Mouse (Mus musculus): ENCODE data around the gene Grn.

- peak; percentile 95 for TF ChIP-seq CTCF (IDR thresholded peaks at IDR 0.05)
- TF ChIP-seq EP300 (IDR thresholded peaks at IDR 0.05) = no peak
These were observed 18.4 kb upstream of the Grn start for GRCm38 (mm10) chr11:102411704-102412103.
